Mouse (Mus musculus): Measurements from ENCODE around the gene Slc30a9.

DNA sequence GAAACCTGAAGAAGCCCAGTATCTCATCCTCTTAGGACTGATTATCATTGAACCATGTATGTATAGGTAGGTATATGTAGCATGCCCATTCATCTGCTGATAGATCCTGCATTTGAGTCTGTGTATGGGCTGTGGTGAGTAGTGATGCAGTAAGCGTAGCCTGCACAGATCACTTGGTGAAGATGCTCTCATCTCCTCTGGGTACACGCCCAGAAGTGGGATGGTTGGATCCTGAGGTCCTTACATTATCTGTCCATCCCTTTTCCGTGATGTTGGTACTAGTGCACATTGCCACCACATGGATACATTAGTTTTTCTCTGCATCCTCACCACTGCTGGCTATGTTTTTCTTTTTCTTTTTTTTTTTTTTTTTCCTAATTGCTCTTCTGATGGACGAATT lies 26.9 kb upstream of the Slc30a9 start:
- TF ChIP-seq CTCF (IDR thresholded peaks at IDR 0.05; ENCODE audit: low read depth, low read length): no peak
- TF ChIP-seq POLR2A (IDR thresholded peaks at IDR 0.05; ENCODE audit: borderline replicate concordance, low read depth, low read length): no peak
